Mouse (Mus musculus): ENCODE data around the gene Lims1.

The Lims1 gene

DNA sequence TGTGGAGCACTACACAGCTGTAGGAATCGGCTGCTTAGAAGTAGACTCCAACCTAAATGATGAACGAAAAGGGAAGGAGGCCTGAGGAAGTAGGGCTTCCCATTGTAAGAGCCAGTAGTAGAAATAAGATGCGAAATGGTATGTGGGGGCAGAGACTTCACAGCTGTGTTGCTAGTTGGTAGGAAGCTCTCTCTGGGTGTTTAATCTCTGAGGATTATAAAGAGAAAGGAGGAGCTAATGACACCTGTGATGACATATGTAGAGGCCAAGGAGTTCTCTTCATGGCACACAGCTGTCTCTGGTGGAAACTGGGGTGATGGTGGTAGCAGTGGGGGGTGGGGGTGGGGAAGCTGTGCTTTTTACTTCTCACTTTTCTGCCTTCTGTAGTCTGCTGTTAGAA, 27.3 kb downstream of the Lims1 start:
- no peak for DNase-seq (ENCODE audit: extremely low spot score)

- no peak for DNase-seq (ENCODE audit: extremely low spot score)
Measured at GRCm38 (mm10) chr10:58351670-58352069, 28.4 kb downstream of the Lims1 start.

DNA sequence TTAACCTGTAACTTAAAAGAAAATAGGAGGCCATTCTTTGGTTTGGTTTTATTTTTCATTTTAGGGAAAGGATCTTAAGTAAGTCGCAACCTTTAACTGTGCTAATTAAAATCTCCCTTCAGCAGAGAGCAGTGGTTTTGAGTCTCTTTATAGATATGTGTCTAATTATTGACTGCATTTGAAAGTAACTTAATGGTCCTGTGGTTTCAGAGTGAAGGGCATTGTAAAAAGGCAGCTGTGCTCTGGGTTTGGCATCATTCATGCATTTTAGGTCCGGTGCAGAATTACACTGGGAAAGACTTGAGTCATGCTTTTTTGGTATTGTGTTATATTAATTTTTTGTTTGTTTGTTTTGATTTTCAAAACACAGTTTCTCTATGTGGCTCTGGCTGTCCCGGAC, 29.1 kb downstream of the Lims1 start:
- DNase-seq (ENCODE audit: extremely low spot score): no peak

DNA sequence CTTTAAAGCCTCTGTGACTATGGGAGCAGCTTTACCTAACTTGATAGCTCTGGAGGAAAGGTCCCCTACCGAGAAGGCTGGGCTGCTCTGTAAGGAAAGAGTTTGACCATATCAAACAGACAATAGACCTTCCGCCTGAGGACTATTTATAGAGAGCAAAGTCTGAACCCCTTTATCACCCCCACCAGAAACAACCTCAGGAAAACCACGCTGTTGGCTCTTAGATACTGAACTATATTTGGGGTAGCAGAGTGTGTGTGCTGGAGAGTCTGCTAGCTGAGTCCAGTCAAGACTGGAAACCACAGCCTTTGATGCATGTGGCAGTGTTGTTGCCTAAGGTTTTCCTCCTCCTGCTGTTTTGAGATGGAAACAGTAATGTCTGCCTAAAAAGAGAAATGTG, 31.3 kb downstream of the Lims1 start:
- no peak for DNase-seq (ENCODE audit: extremely low spot score)

- no peak for DNase-seq (ENCODE audit: extremely low spot score)
Measured at GRCm38 (mm10) chr10:58356460-58356859, 33.2 kb downstream of the Lims1 start.

DNA sequence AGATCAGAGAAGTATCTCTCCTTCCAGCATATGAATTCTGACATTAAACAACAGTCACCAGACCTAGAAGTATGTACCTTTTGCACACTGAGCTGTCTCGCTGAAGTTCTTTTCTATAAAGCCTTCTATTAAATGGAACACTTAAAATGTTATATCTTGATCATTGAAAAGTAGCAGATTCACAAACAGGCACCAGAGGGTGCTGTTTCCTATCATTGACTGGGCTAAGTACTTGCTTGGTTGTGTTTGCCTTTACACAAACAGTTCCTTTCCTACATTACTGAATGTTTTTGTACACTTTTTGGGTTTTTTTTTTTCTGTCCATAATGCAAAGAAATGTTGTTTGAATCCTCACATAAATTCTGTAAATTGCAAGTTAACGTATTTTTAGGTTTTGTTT, 35.9 kb downstream of the Lims1 start:
- DNase-seq (ENCODE audit: extremely low spot score): no peak

- DNase-seq (ENCODE audit: extremely low spot score): no peak
Measured at GRCm38 (mm10) chr10:58359952-58360351, 36.7 kb downstream of the Lims1 start.

GRCm38 (mm10) chr10:58362745-58363144, 39.5 kb downstream of the Lims1 start:
- no peak for DNase-seq (ENCODE audit: extremely low spot score)

DNA sequence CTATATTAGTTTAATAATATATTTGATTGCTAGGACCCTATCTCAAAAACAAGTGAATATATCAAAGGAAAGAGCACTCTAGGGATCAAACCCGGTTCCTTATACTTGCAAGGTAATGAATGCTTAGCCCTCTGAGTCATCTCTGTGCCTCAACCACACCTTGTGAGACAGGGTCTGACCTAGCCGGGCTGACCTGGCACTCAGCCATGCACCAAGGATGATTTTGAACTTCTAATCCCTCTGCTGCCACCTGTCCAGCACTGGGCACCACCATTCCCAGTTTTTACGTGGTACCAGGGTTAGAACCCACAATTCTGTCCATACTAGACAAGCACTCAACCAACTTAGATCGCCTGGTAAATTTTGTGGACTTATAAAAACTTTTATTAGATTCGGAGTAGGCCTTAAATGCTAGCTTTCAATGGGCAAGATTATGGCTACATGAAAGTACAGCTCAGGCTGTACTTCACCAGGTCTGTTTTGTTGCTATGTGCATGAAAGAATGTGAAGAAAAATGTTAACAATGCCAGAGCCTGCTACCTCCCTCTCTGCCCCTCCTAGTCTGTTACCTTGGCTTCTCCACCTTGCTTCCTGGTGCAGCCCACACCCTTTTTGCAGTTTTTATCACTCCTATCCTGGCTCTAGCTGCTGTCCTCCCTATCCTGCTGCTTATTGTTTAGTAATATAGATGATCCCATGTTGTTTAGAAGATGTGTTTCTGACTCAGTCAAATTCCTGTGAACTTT, 41.7 kb downstream of the Lims1 start:
- DNase-seq (ENCODE audit: extremely low spot score): no peak

DNA sequence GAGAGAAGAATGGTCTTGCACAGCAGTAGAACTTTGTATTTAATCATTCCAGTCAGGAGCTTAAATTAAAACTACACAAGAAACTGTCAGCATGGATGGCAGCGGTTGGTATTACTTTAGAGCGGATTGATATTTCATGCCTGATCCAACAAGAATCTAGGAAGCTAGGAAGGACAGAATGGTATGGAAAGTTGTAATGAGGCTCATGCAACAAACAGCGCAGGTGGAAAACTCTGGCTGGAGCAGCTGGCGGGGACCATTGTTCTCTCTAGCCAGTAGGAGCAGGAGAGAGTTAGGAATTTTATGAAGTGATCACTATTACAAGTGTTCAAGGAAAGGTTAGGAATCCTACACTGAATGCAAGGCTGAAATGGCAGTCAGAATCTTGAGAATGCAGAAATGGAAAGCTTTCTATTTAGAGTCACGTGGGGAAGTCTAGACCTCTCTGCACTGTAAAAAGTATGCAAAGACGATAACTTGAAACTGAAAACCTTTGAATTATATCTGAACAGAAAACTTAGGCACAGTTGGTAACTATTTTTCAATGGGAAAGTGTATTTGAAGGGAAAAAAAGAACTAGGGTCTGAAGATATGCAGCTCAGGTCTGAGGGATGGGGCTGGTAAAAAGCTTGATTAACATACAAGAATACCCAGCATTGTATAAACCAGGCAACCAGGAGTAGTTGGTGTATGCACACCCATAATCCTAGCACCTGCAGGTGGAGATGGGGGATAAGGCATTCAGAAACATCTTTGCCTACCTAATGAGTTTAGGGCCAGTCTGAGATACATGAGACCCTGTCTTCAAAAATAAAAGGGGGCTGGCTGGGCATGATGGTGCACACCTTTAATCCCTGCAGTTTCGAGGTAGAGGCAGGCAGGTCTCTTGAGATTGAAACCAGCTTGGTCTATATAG, 45.8 kb downstream of the Lims1 start:
- no peak for DNase-seq (ENCODE audit: extremely low spot score)

GRCm38 (mm10) chr10:58369707-58370093, 46.4 kb downstream of the Lims1 start:
- DNase-seq (ENCODE audit: extremely low spot score): no peak

DNA sequence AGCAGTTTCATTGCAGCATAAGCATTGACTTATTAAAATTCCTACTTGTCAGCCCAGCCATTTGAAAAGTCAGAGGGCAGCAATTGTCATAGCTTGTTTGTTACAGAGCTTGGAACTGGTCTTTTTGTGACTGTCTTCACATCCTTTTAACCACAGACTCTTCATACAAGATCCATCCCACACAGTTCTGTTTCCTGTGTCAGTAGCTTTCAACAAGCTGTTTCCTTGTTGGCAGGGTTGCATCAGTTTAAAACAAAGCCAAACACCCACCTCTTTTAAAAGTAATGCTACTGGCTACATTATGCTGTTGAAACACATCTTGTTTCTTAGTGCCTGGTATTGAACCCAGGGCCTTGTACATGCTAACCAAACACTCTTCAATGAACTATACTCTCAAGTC, 46.9 kb downstream of the Lims1 start:
- DNase-seq (ENCODE audit: extremely low spot score): no peak

DNA sequence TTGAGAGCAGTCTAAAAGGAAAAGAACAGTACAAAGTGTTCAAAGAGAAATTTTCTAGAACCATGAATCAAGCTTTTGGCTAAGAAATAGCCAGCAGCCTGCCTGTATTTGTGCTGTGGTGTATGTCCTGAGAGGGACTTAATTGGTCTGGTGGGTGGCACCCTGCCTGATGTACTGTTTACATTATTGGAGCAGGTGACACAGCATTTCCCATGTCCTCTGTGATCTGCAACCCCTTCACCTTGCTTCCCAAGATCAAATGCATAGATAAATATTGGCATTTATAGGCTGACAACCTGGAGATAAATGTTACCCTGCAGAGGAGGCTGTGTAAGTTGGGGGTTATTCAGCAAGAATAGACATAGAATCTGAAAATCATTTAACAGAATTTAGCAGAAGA, 47.3 kb downstream of the Lims1 start:
- DNase-seq (ENCODE audit: extremely low spot score): no peak

DNA sequence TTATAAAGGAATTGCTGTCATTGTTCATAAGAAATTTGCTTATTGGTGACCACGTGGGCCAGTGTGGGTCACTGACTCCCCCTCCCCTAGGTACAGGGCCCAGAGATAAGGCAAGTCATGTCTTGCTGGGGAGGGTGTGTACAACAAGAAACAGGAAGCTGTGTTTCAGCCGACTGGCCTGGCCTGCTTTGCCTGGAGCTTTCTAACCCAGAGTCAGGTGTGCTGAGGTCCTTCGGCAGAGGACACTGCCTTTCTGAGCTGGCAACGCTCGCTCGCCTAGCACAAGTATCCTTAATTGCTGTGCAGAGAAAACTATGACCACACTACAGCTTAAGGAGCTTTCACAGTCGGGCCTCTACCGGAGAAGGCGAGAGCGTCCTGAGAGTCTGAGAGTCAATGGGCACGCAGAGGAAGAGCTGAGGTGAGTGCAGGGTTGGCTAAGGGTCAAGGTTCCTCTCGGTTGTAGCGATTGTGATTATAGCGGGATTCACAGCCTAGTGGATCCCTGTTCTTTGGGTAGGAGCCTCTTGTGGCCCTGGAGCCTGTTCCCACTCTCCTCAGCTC, 48.1 kb downstream of the Lims1 start:
- peak; percentile 17 for DNase-seq (ENCODE audit: extremely low spot score)

DNA sequence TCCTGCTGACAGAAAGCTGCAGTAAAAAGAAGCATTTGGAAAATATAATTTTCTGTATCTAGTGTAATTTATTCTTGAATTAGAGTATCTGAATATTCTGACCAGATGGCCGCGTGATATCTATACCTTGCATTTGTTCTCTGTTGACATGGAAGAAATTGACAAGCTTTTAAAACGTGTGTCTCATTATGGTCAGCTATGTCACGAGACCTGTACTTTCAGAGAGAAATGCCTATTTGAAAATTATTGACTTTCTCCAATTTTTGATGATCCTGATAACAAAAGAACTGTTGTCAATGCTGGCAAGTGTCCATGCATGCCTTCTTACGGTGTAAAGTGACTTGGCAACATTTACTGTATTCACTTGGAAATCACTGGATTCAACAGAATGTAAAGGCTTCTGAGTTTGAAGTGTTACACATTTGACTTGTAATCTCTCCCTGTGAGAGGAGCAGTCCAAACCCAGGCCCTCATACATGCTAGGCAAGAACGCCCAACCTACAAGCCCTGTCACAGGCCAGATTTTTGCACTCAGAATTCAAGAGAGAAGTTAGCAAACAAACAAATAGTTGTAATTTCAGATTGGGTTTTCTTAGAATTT, 49.3 kb downstream of the Lims1 start:
- no peak for DNase-seq (ENCODE audit: extremely low spot score)

DNA sequence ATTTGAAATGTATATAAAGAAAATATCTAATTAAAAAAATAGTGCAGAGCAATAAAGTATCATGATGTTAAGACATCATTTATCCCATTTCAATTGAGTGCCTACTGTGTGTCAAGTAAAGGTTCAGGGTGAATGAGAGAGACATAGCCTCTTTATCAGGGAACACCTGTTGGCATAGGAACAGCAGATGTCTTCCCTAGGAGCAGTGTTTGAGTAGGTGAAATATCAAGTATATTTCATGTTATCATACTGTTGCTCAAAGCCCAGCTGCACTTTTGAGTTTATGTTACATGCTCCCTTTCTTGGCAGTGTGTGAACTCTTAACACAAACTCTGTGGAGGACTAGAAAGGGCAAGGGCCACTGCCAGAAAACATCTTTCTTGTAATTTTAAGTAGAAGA, 50.6 kb downstream of the Lims1 start:
- no peak for DNase-seq (ENCODE audit: extremely low spot score)

DNA sequence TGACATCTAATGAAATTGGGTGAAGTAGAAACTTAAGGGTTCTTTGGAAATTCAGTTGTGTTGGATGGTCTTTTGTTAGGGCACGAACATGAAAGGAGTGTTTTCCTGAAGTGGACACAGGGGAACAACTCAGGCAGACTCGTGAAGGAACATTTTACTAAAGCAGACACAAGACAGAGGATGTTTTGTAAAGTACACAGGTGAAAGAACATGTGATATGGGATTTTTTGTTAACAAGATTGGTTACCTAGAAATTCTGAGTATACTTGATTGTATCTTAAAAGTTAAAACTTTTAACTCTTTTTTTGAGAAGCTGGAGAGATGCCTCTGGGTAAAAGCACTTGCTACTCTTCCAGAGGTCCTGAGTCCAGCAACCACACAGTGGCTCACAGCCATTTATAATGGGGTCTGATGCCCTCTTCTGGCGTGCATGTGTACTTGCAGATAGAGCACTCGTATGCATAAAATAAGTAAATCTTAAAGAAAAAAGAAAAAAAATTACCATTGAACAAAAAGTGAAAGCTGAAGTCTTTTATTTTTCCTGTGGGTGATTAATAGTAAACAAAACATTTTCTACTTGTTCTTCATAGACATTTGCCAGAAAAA, 54.4 kb downstream of the Lims1 start:
- DNase-seq (ENCODE audit: extremely low spot score): peak; percentile 44

- DNase-seq (ENCODE audit: extremely low spot score): no peak
Measured at GRCm38 (mm10) chr10:58378380-58378779, 55.1 kb downstream of the Lims1 start.

DNA sequence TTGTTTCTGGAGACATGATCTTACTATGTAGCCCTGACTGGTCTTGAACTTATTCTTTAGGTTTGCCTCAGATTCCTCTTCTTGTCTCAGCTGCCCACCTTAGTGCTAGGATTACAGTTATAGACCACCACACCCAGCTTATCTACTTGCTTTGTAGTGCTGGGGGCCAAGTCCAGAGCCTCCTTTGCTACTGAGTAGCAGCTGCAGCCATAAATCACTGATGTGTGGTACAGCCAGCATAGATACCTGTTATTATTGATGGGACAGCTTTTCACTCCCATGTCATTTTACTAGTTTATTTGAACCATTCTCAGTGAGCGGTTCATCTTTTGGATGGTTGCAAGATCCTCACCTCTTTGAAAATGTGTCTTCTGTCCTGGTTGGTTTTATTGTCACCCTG, 56.4 kb downstream of the Lims1 start:
- no peak for DNase-seq (ENCODE audit: extremely low spot score)

- no peak for DNase-seq (ENCODE audit: extremely low spot score)
Measured at GRCm38 (mm10) chr10:58381904-58382303, 58.6 kb downstream of the Lims1 start.

- DNase-seq (ENCODE audit: extremely low spot score): no peak
Measured at GRCm38 (mm10) chr10:58382621-58383101, 59.4 kb downstream of the Lims1 start.

DNA sequence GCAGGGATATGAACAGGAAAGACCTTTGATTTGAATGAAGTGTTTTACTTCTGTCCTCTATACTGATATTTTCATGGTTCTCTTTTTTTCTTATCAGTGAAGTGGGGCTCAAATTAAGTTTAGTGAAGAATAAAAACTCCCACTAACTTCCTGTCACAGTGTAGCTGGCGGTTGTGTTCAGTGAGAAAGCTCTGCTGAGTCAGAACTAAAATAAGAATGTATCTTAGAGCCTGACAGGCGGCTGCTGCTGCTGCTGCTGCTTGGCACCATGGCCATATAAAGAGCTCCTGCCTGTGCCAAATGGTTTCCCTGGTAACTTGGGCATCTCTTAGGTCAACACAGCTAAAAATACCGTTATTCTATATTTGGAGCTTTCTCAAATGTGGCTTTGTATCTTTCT, 60.0 kb downstream of the Lims1 start:
- DNase-seq (ENCODE audit: extremely low spot score): no peak
